Mouse (Mus musculus) limb, embryonic 13.5 days (tissue): ENCODE data around the gene Ddr2. TPM values are rescaled to one million over a fixed set of nuclear protein-coding genes. Genes with fewer than 3 reads are reported as not detected.
A peak's percentile ranks its signal among the peaks of the same experiment; 100 is the strongest.
"Not testable (repeated sequence)": the region's sequence is repeated elsewhere in the genome, so short reads cannot be mapped to it uniquely, and the experiment has no call there.

ENCODE experiments used
- ATAC-seq: fragments of 200-750 bp; cut with Nextera tagmentation; 2 replicates; pipeline ENCODE4 v1.8.0; 2017; ENCODE audit warnings: low read depth, moderate number of reproducible peaks, moderate TSS enrichment; ENCODE audit not compliant: low FRiP score
- H3K27ac ChIP-seq: fragments of 300-500 bp; sonication (generic); 2 replicates; pipeline ENCODE4 v1.5.1; 2015; ENCODE audit warnings: inconsistent platforms, mild to moderate bottlenecking, moderate library complexity
- H3K27me3 ChIP-seq: fragments of 300-500 bp; sonication (generic); 2 replicates; pipeline ENCODE4 v1.6.1; 2015; ENCODE audit warnings: mild to moderate bottlenecking, inconsistent platforms
- H3K36me3 ChIP-seq: fragments of 300-500 bp; sonication (generic); 2 replicates; pipeline ENCODE4 v1.6.1; 2015; ENCODE audit warnings: inconsistent platforms, mild to moderate bottlenecking, moderate library complexity
- H3K4me1 ChIP-seq: fragments of 300-500 bp; sonication (generic); 2 replicates; pipeline ENCODE4 v1.6.1; 2015; ENCODE audit warnings: inconsistent platforms
- H3K4me2 ChIP-seq: fragments of 300-500 bp; sonication (generic); replicated peaks from 2 replicates; pipeline ENCODE4 v1.6.1; 2015; ENCODE audit warnings: inconsistent platforms, mild to moderate bottlenecking, moderate library complexity
- H3K4me3 ChIP-seq: fragments of 300-500 bp; sonication (generic); 2 replicates; pipeline ENCODE4 v1.5.1; 2015; ENCODE audit warnings: moderate library complexity, mild to moderate bottlenecking, inconsistent platforms
- H3K9ac ChIP-seq: fragments of 300-500 bp; sonication (generic); 2 replicates; pipeline ENCODE4 v1.6.1; 2015; ENCODE audit warnings: mild to moderate bottlenecking, inconsistent platforms
- H3K9me3 ChIP-seq: fragments of 300-500 bp; sonication (generic); 2 replicates; pipeline ENCODE4 v1.6.1; 2016; ENCODE audit warnings: inconsistent platforms
- WGBS: fragments of 180-500 bp; shearing (Covaris S2); methylation state at CpG from one replicate; pipeline ENCODE4 v1.1.7; 2015; 5-methylcytosine and 5-hydroxymethylcytosine counted together
- polyA plus RNA-seq: library from polyadenylated mRNA; unstranded; fragments of >200 nt; fragmentation: Nextera tagmentation; extraction: Ambion mirVana; gene quantifications from 2 replicates; pipeline ENCODE4 v1.2.1, GENCODE M21; 2015

Gene Ddr2
- polyA plus RNA-seq, 1 experiment from 2014 or later: 122 TPM

- no peak for ATAC-seq
- peaks cover 49% of the 10 kb centered on the region for H3K36me3 ChIP-seq
- H3K27ac ChIP-seq: no peak overlapping the region
- H3K9ac ChIP-seq: no peak overlapping the region
- H3K9me3 ChIP-seq: no peaks in the 10 kb centered on the region
- no peaks in the 10 kb centered on the region for H3K27me3 ChIP-seq
- H3K4me3 ChIP-seq: no peak overlapping the region
- no peaks in the 10 kb centered on the region for H3K4me1 ChIP-seq
- no peak overlapping the region for H3K4me2 ChIP-seq
- 95% methylated on average over 5 of the region's 5 CpGs for WGBS
Measured at GRCm38 (mm10) chr1:170141626-170142025, 31.1 kb upstream of the Ddr2 start.

- H3K4me3 ChIP-seq: no peak overlapping the region
- no peaks in the 10 kb centered on the region for H3K27me3 ChIP-seq
- no peaks in the 10 kb centered on the region for H3K9me3 ChIP-seq
- no peaks in the 10 kb centered on the region for H3K4me1 ChIP-seq
- H3K36me3 ChIP-seq: peaks cover 7% of the 10 kb centered on the region; the same call in 1 of the 2 replicates
- 18% methylated on average over 7 of the region's 7 CpGs for WGBS
- ATAC-seq: peak; percentile 95
- H3K4me2 ChIP-seq: peak overlapping the region; percentile 21; the same call in 1 of the 2 replicates
- H3K9ac ChIP-seq: no peak overlapping the region
- H3K27ac ChIP-seq: no peak overlapping the region
Measured at GRCm38 (mm10) chr1:170136351-170137009, 25.9 kb upstream of the Ddr2 start.

GRCm38 (mm10) chr1:170134264-170134663, 23.7 kb upstream of the Ddr2 start:
- Histone ChIP-seq H3K9ac (no peak overlapping the region), H3K4me3 (no peak overlapping the region), H3K9me3 (no peaks in the 10 kb centered on the region), H3K27ac (no peak overlapping the region), H3K4me1 (no peaks in the 10 kb centered on the region), H3K27me3 (no peaks in the 10 kb centered on the region), H3K36me3 (no peaks in the 10 kb centered on the region), H3K4me2 (no peak overlapping the region)
- WGBS: 86% methylated on average over 8 of the region's 8 CpGs
- ATAC-seq: no peak

- Histone ChIP-seq H3K9me3 (no peaks in the 10 kb centered on the region), H3K4me3 (no peak overlapping the region), H3K9ac (no peak overlapping the region), H3K4me1 (no peaks in the 10 kb centered on the region), H3K27me3 (no peaks in the 10 kb centered on the region), H3K4me2 (no peak overlapping the region), H3K36me3 (no peaks in the 10 kb centered on the region), H3K27ac (no peak overlapping the region)
- no peak for ATAC-seq
- 59% methylated on average over 3 of the region's 3 CpGs for WGBS
Measured at GRCm38 (mm10) chr1:170130962-170131361, 20.4 kb upstream of the Ddr2 start.

- no peak overlapping the region for H3K4me2 ChIP-seq
- no peak for ATAC-seq
- WGBS: 87% methylated on average over 2 of the region's 2 CpGs
- no peaks in the 10 kb centered on the region for H3K4me1 ChIP-seq
- H3K36me3 ChIP-seq: no peaks in the 10 kb centered on the region
- H3K27ac ChIP-seq: no peak overlapping the region
- H3K4me3 ChIP-seq: no peak overlapping the region
- no peak overlapping the region for H3K9ac ChIP-seq
- no peaks in the 10 kb centered on the region for H3K9me3 ChIP-seq
- H3K27me3 ChIP-seq: no peaks in the 10 kb centered on the region
Measured at GRCm38 (mm10) chr1:170124644-170125043, 14.1 kb upstream of the Ddr2 start.

GRCm38 (mm10) chr1:170113616-170114015, 3.1 kb upstream of the Ddr2 start:
- H3K4me2 ChIP-seq: no peak overlapping the region
- no peaks in the 10 kb centered on the region for H3K27me3 ChIP-seq
- H3K4me3 ChIP-seq: no peak overlapping the region
- no peak for ATAC-seq
- peaks cover 27% of the 10 kb centered on the region for H3K4me1 ChIP-seq
- H3K36me3 ChIP-seq: no peaks in the 10 kb centered on the region
- H3K27ac ChIP-seq: no peak overlapping the region; the same call in 1 of the 2 replicates
- 80% methylated on average over 6 of the region's 6 CpGs for WGBS
- H3K9me3 ChIP-seq: no peaks in the 10 kb centered on the region
- H3K9ac ChIP-seq: no peak overlapping the region

- H3K9me3 ChIP-seq: no peaks in the 10 kb centered on the region
- no peak for ATAC-seq
- H3K27ac ChIP-seq: peak overlapping the region; percentile 100; the same call in 1 of the 2 replicates
- 81% methylated on average over 10 of the region's 10 CpGs for WGBS
- no peaks in the 10 kb centered on the region for H3K36me3 ChIP-seq
- peaks cover 41% of the 10 kb centered on the region for H3K4me1 ChIP-seq
- no peak overlapping the region for H3K9ac ChIP-seq
- no peak overlapping the region for H3K4me3 ChIP-seq
- peak overlapping the region; percentile 80 for H3K4me2 ChIP-seq
- no peaks in the 10 kb centered on the region for H3K27me3 ChIP-seq
Measured at GRCm38 (mm10) chr1:170112261-170112660, 1.7 kb upstream of the Ddr2 start.

- Histone ChIP-seq H3K4me2 (peak overlapping the region; percentile 80), H3K27me3 (no peaks in the 10 kb centered on the region), H3K36me3 (0 out of 2 replicates have a peak, but pooled peaks cover under 1% of the 10 kb centered on the region), H3K27ac (peak overlapping the region; percentile 100), H3K9ac (0 out of 2 replicates have a peak overlapping the region, but pooled peaks have one; percentile 19), H3K4me1 (peaks cover 43% of the 10 kb centered on the region), H3K4me3 (peak overlapping the region; percentile 63; the same call in 1 of the 2 replicates), H3K9me3 (no peaks in the 10 kb centered on the region)
- no peak for ATAC-seq
- 77% methylated on average over 16 of the region's 16 CpGs for WGBS
Measured at GRCm38 (mm10) chr1:170111651-170112226, 1.2 kb upstream of the Ddr2 start.

GRCm38 (mm10) chr1:170109776-170110515, 616 bp downstream of the Ddr2 start:
- peaks cover 46% of the 10 kb centered on the region for H3K4me1 ChIP-seq
- peak overlapping the region; percentile 85 for H3K9ac ChIP-seq
- peak overlapping the region; percentile 80 for H3K4me2 ChIP-seq
- peak overlapping the region; percentile 100 for H3K27ac ChIP-seq
- no peaks in the 10 kb centered on the region for H3K27me3 ChIP-seq
- peak; percentile 76 for ATAC-seq
- H3K36me3 ChIP-seq: 0 out of 2 replicates have a peak, but pooled peaks cover 3% of the 10 kb centered on the region
- H3K9me3 ChIP-seq: no peaks in the 10 kb centered on the region
- WGBS: 20% methylated on average over 19 of the region's 19 CpGs
- peak overlapping the region; percentile 63 for H3K4me3 ChIP-seq

GRCm38 (mm10) chr1:170102814-170103213, 7.7 kb downstream of the Ddr2 start:
- not testable (repeated sequence) for ATAC-seq, H3K4me2 ChIP-seq, H3K9ac ChIP-seq, H3K27me3 ChIP-seq, H3K9me3 ChIP-seq, H3K27ac ChIP-seq, H3K4me3 ChIP-seq
- H3K4me1 ChIP-seq: peaks cover 15% of the 10 kb centered on the region
- 93% methylated on average over 6 of the region's 6 CpGs for WGBS
- H3K36me3 ChIP-seq: peaks cover 16% of the 10 kb centered on the region; the same call in 1 of the 2 replicates

GRCm38 (mm10) chr1:170086631-170087030, 23.9 kb downstream of the Ddr2 start:
- H3K4me2 ChIP-seq: no peak overlapping the region
- no peak overlapping the region for H3K27ac ChIP-seq
- no peaks in the 10 kb centered on the region for H3K9me3 ChIP-seq
- no peak for ATAC-seq
- H3K36me3 ChIP-seq: peaks cover 46% of the 10 kb centered on the region
- WGBS: 96% methylated on average over 7 of the region's 7 CpGs
- 0 out of 2 replicates have a peak, but pooled peaks cover 6% of the 10 kb centered on the region for H3K4me1 ChIP-seq
- H3K27me3 ChIP-seq: no peaks in the 10 kb centered on the region
- H3K4me3 ChIP-seq: no peak overlapping the region
- H3K9ac ChIP-seq: no peak overlapping the region

- no peak for ATAC-seq
- WGBS: 80% methylated on average over 12 of the region's 12 CpGs
- Histone ChIP-seq H3K27ac (no peak overlapping the region), H3K4me2 (no peak overlapping the region), H3K9ac (no peak overlapping the region), H3K4me1 (peaks cover 12% of the 10 kb centered on the region; the same call in 1 of the 2 replicates), H3K27me3 (no peaks in the 10 kb centered on the region), H3K9me3 (no peaks in the 10 kb centered on the region), H3K4me3 (no peak overlapping the region), H3K36me3 (peaks cover 45% of the 10 kb centered on the region)
Measured at GRCm38 (mm10) chr1:170084151-170084796, 26.3 kb downstream of the Ddr2 start.
